Mouse (Mus musculus) adipocyte (in vitro differentiated cells): ENCODE measurements around the gene Olfr972.
"Not testable (repeated sequence)": the region's sequence is repeated elsewhere in the genome, so short reads cannot be mapped to it uniquely, and the experiment has no call there.

Source experiments
- DNase-seq: peaks from one replicate; pipeline ENCODE4 v3.0.0-alpha.2; 2016; ENCODE audit warnings: low spot score

Gene Olfr972

GRCm38 (mm10) chr9:39866122-39866521 lies at the start of gene Olfr972:
Gene Olfr972 (plus strand): TSS chr9:39866422.
- DNase-seq = no peak

- not testable (repeated sequence) for DNase-seq
Observed at GRCm38 (mm10) chr9:39836576-39836975, 29.6 kb upstream of the Olfr972 start, which contains the start of gene Olfr971. Gene Olfr971 (plus strand): TSS chr9:39836876.

- DNase-seq = not testable (repeated sequence)
Observed at GRCm38 (mm10) chr9:39871986-39872385, 5.8 kb downstream of the Olfr972 start.

- not testable (repeated sequence) for DNase-seq
Observed at GRCm38 (mm10) chr9:39877541-39878396, 11.5 kb downstream of the Olfr972 start.

- DNase-seq = no peak
Observed at GRCm38 (mm10) chr9:39905106-39905505, 38.9 kb downstream of the Olfr972 start.

- no peak for DNase-seq
Observed at GRCm38 (mm10) chr9:39907036-39907435, 40.8 kb downstream of the Olfr972 start, which contains the start of gene Olfr229. Gene Olfr229 (plus strand): TSS chr9:39907336.

GRCm38 (mm10) chr9:39909939-39910338 lies 43.7 kb downstream of the Olfr972 start:
- no peak for DNase-seq
